Mouse (Mus musculus) B cell, adult 67 days (primary cell): ENCODE measurements around the gene Grik4. TPM values are rescaled to one million over a fixed set of nuclear protein-coding genes. Genes with fewer than 3 reads are reported as not detected.

Experiments
- total RNA-seq, 2 experiments: library from RNA; stranded (reverse); gene quantifications; 4 replicates each; pipeline ENCODE4 v1.2.4; 2023

The Grik4 gene
- total RNA-seq: not detected

GRCm38 (mm10) chr9:42943781-42944535, at the start of gene Grik4:
TSS of gene Grik4 (minus strand) at chr9:42944493.

DNA sequence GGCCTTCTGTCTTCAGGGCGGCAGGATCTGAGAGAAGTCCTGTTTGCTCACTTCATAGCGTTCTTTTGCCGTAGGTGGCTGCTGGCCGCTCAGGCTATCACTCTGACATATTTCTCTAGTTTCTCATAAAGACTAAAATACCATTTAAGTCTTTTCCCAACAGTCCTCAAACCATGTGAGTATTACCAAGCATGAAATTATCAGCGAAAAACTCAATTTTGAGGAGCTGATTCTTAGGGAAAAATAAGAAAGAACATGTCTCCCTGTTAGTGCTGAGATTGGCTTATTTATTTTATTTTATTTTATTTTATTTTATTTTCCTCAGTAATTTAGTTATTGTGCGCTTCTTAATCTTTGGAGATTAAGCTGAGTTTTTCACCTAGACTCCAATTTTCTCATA, 436.6 kb downstream of the Grik4 start, which contains the start of gene Tbcel:
Tbcel (minus strand) TSS at position 101 of the 400 bp plus-strand sequence.

Other genes with a start within 250 kb of the Grik4 start
- 10 to 100 TPM; 14.0 to 16.5 TPM for gene Arhgef12, start 162.7 kb upstream of the Grik4 start, total RNA-seq
- not detected for gene Tmem136, start 172.1 kb upstream of the Grik4 start, total RNA-seq